Mouse (Mus musculus) layer of hippocampus, postnatal 10 days (tissue): ENCODE results near the gene Kirrel3. TPM values are rescaled to one million over a fixed set of nuclear protein-coding genes. Genes with fewer than 3 reads are reported as not detected.

Source experiments
- DNase-seq, 2 experiments: peaks; one replicate each; pipeline ENCODE4 v3.0.0; 2021; ENCODE audit warnings: low spot score in 2 of 2
- total RNA-seq, 2 experiments: library from RNA; stranded (reverse); gene quantifications; 2 replicates each; pipeline ENCODE4 v1.2.3; 2021

Kirrel3 gene
- total RNA-seq, 2 experiments from 2014 or later, result 46.5 to 47.1 TPM

DNA sequence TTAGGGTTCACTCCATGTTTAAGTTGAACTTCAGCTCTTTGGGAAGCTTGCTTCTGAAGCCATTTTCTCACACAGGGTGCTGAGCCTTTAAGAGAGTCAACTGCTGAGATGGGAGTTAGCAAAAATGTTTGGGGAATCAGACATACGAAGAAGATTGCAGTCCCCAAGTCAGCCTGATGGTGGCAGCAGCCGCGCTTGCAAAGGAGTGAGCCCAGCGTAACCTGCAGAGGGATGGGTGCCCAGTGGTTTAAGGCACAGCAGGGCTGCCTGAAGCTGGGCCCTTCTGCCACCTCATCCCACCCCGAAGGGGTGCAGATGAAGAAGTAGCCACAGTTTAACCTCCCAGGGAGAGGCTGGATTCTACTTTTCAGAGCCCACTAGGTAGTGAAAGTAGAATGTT lies 13.0 kb downstream of the Kirrel3 start:
- DNase-seq, result peak; percentile 94

GRCm38 (mm10) chr9:34507164-34507563 lies 21.5 kb downstream of the Kirrel3 start:
- DNase-seq, result peak; percentile 19 to 54

- DNase-seq, result no peak
These were observed 33.2 kb downstream of the Kirrel3 start for GRCm38 (mm10) chr9:34518861-34519260.

- no peak for DNase-seq
These were observed 34.7 kb downstream of the Kirrel3 start for GRCm38 (mm10) chr9:34520234-34520950.

DNA sequence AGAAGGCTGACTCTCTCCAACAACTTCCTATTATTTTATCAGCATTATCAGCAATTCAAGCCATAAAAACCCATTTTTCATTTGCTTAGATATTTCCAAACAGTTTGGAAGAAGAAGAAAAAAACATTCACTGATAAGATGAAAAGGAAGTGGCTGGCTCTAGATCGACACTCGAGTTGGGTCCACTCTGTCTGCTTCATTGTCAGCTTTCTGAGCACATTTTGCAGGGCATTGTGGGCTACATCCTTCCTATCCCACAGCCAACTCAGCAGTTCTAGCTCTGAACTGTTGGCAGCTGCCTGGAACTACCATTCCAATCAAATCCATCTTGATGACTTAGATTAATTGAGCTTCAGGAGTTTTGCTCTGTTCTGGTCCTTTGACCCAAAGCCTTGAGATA lies 40.0 kb downstream of the Kirrel3 start:
- DNase-seq, result no peak

DNA sequence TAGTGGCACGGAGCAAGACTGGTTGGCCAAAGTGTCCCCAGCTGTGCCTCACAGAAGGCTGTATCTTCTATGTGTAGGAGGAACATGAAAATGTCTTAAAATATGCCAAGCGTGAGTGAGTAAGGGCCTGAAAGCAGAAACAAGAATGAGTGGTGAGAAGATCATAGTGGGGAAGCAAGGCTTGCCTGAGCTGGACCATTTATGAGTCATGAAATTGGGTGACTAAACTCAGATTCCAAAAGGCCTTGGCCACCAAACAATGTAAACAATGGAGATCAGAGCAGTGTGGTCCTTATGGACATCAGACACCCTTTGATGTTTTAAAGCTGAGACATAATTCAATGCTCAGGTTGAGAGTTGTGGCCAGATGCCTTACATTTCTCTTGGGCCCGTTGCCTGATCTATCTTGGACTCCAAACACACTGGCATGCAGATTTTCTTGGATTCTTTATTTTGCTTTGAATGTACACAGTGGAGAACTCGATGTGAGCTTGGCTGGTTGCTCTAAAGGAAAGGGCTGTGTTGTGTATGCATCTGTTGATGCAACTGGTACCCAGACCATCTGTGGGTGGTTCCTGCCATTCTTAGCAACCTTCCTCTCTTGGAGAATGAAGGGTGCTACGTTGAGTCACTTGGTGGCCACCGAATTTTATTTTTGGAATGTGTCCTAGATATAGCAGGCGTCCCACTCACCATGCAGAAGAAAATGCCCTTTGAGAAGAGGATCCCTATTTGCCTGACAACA lies 53.1 kb downstream of the Kirrel3 start:
- DNase-seq, result no peak

DNA sequence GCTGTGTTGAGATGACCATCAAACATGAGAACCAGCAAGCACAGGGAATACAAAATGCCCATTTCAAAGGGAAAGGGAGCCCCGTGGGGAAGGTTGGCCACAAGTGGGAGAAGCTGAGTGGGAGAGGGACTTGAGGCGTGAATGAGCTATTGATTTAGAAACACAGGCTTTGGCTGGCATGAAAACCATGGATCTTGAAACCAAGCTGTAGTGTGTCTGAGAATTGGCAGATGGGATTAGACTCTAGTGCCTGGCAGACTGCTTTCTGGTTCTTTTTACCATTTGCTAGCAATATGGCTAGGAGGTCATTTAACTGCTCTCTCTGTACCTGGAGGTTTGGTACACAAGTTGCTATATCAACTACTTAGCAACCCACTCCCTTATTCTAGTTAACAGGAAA lies 56.2 kb downstream of the Kirrel3 start:
- peak; percentile 33 to 35 for DNase-seq

GRCm38 (mm10) chr9:34555699-34556098 lies 70.0 kb downstream of the Kirrel3 start:
- DNase-seq, result no peak

DNA sequence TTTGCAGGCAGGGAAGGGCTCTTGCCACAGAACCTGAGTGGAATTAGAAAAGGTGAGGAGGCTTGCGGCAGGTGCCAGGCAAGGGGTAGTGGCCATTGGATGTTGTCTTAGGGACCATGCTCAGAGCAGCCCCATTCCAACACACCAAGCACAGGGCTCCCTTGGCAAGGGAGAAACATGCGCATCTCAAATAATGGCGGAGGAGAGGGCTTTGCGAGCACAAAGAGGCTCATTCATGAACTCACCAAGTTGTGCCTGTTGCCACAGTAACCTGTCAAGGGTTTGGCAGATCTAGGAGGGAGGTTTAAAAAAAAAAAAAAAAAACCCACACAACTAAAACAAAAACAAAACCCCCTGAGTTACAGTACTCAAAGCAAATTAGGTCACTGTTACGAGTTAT lies 72.2 kb downstream of the Kirrel3 start:
- DNase-seq, result peak; percentile 48 to 57

GRCm38 (mm10) chr9:34558291-34558899 lies 72.7 kb downstream of the Kirrel3 start:
- DNase-seq, result peak; percentile 35 to 39

DNA sequence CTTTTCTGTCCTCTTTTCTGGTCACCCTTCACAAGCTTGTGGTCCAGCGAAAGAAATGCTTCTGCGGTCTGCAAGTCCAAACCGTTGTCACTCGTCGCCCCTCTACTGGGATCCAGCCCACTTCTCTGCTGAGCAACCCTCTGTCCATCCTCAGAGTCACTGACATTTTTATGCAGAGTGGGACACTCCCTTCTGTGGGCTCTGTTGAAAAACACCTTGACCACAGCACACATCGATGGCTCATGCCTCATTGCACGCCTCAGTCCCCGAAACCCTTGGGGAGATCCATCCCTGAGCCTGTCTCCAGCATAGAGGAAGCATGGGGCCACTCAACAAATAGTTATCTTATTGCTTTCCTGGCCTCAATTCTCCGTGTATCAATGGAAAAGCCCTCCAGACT lies 73.4 kb downstream of the Kirrel3 start:
- DNase-seq, result no peak

GRCm38 (mm10) chr9:34561281-34561680 lies 75.6 kb downstream of the Kirrel3 start:
- DNase-seq, result no peak

DNA sequence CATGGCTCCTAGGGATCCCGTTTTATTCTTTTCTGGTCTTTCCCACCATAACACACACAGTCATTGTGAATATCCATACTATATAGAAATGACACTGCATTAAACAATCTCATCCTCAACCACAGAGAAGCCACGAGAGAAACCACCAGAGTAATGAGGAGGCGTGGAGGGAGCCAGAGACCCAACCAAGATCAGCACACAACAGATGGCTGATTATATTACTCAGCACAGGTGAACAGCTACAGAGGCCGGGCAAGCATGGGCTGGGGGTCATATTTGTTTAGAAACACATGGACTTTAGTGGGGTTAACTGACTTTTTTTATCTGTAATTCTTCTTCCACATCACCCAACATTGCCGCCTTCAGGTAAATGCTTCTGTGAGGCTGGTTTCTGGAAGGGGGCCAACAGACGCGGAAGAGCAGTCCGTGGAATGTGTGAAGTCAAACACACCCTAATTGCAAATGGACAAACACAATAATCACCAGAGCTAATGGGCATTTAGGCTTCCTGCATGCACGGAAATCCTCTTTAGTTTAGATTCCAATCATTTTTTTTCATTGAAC lies 76.8 kb downstream of the Kirrel3 start:
- DNase-seq, result no peak

- no peak for DNase-seq
These were observed 88.2 kb downstream of the Kirrel3 start for GRCm38 (mm10) chr9:34573906-34574305.

DNA sequence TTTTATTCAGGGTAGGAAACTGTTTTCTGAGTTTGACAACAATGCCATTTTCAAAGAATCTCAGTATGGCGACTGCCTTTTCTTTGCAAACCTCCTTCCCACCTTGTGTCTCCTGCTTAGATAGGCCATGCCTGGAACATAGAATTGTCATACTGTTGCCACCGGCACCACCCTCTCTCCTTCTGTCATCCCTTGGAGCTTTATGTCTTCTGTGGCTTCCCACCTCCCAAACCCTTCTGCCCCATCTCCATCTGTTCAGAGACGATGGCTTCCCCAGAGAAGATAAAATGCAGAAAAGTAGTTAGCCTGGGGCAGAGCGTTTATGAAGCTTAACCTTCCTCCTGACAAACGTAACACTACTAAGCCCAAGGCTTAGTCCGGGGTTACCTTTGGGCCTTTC lies 88.9 kb downstream of the Kirrel3 start:
- no peak for DNase-seq

DNA sequence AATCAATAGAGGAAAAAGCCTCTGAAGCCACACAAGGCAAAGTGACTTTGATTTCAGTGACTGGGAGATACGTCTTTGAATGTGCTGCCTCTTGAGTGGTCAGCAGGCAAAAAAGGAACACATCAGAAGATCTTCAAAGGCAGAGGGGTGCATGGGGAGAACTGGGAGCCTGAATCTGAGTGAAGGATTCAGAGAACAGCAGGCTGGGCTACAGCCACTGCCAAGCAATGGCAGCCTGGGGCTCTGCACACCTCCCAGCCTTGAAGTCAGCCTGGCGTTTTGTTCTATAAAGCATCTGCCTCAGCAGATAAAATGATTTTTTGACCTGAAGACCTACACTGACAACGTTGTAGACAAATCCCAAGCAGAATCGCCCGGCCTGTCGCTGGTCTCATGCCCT lies 93.5 kb downstream of the Kirrel3 start:
- DNase-seq, result no peak

- DNase-seq, result no peak
These were observed 94.4 kb downstream of the Kirrel3 start for GRCm38 (mm10) chr9:34580059-34580458.

DNA sequence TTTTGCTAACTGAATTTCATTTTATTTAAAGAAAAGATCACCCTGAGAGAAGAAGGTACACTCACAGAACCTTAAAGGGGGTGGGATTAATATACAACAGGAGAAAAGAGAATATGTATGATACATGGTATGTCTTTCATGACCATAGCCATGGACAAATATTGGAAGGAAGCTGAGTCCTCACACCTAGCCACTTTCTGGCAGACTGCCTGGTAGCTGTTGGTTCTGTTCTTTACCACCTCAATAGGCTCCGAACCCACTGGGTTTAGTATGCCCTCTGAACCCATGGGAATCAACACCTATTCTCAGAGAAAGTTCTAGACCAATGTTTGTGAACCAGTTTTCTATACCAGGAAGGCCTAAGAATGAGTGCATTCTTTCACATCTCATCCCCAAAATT lies 96.8 kb downstream of the Kirrel3 start:
- no peak for DNase-seq

- DNase-seq, result no peak
These were observed 99.8 kb downstream of the Kirrel3 start for GRCm38 (mm10) chr9:34585487-34585886.

DNA sequence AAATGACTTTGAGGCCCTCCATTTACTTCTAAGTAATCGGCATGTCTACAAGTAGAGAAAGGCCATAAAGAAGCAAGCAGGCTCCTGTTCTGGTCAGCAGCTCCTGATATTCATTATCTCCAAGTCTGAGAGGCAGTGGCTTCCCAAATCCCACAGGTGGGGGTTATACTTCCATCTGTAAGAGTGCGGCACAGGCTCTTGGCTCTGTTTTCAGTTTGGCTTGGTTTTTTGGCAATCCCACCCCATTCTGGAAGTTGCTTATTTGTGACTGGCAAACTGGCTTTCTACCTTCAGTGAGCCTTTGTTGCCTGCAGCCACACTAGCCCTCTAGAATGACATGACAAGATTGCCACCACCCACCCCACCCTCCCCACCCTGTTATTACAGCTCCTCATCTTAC lies 100.4 kb downstream of the Kirrel3 start:
- no peak for DNase-seq

DNA sequence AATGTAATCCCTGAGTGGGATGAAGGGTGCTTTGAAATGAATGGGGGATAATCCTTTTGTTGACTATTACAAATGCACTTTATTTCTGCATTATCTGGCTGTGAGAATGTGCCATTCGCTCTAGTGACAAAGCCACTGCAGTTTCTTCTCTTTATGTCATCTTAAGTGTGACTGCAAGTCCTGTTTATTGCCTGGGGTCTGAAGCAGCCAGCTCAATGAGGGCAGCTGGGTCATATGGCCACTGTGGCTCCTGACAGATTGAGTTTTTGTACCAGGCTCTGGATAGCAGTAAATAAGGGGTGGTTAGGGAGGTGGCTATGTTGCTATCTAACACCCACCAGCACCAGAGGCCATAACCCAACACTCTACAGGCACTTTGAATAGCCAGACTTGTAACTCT lies 104.1 kb downstream of the Kirrel3 start:
- no peak for DNase-seq

DNA sequence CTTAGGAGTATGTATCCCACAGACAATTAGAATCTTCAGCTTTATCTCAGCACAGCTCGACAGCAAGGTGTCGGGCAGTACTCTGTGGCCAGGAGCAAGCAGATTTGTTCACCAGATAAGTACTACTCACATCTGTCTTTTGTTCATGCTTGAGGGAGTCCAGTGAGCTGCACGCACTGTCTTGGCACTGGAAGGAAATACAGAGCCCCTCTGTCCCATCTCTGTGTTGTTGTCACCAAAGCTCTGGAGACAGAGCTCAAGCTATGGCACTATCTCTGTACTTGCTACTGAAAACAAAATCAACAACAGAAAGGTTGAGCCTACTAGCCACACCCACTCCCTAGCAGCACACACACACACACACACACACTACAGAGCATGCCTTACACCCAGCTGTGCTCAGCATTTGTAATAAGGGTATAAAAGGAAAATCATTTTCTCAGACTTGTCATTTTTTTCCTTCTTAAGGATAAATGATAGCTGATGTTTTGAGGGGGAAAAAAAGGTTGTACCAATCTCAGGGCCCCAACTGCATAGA lies 106.4 kb downstream of the Kirrel3 start:
- no peak for DNase-seq
